Mouse (Mus musculus) embryo, embryonic 11 days (tissue): Measurements from ENCODE around the gene Gba.
"Not testable (repeated sequence)": the region's sequence is repeated elsewhere in the genome, so short reads cannot be mapped to it uniquely, and the experiment has no call there.

Experiments
- DNase-seq: peaks from one replicate; pipeline ENCODE4 v3.0.0-alpha.2; 2015

Gba gene

DNA sequence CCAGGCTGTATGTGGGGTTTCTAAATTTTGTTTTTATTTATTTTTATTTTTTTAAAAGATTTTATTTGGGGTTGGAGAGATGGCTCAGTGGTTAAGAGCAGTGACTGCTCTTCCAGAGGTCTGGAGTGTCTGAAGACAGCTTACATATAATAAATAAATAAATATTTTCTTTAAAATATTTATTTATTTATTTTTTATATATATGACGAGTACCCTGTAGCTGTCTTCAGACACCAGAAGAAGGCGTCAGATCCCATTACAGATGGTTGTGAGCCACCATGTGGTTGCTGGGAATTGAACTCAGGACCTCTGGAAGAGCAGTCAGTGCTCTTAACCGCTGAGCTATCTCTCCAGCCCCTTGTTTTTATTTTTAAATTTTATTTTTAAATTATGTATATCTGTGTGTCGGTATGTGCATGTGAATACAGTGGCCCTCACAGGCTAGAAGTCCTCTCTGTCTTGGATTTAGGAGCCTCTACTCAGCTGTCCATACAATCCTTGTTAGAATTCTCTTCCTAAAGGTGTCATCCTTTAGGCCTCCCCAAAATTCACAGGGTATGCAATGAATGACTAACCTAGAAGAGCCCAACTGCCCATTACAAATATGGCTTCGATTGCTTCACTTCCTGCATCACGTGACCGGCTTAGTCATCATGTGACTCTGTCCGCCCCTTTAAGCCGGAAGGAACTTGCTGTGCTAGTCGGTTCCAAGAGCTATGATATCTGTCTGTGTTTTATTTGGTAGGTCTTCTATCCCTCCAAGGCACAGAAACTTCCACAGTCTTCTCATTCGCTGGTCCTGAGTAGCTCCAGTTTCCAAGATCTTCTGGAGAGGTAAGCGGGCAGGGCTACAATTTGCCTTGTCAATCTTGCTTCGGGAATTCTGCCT lies at the start of gene Gba:
Gene Gba (plus strand): TSS at position 676 of the 889 bp plus-strand sequence.
- peak; percentile 93 for DNase-seq

DNA sequence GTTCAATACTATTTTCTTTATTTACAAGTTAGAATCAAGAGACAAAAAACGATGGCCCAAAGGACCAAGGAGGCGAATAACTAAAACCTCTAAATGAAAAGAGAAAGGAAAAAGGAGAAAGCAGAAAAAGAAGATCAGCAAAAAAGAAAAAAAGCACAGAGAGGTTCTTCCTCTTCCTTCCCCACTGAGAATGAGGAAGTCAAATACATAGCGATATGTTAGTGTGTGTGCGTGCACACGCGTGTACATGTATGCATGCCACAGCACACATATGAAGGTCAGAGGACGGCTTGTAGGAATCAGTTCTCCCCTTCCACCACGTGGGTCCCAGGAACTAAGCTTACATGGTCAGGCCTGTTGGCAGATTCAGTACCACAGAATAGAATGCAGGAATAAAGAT lies 45.8 kb upstream of the Gba start:
- no peak for DNase-seq

DNA sequence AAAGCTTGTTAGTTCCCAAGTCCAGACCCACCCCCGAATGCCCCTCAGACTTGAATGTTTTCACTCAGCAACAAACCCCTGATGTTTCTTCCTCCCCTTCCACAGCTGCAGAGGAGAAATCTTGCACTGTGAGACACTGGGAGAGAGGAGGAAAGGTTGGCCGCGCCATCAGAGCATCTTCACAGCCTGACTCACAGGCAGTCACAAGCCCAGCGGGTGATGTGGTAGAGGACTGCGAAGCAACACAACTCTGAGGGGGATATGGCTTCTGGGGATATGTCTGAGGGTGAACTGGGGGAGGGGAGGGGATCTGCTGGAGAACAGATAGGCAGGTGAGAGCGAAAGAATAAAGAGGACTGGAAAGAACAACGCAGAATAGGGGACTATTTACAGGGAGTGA lies 44.1 kb upstream of the Gba start:
- DNase-seq, result no peak

- peak; percentile 81 for DNase-seq
Measured at GRCm38 (mm10) chr3:89159211-89159610, 43.5 kb upstream of the Gba start.

DNA sequence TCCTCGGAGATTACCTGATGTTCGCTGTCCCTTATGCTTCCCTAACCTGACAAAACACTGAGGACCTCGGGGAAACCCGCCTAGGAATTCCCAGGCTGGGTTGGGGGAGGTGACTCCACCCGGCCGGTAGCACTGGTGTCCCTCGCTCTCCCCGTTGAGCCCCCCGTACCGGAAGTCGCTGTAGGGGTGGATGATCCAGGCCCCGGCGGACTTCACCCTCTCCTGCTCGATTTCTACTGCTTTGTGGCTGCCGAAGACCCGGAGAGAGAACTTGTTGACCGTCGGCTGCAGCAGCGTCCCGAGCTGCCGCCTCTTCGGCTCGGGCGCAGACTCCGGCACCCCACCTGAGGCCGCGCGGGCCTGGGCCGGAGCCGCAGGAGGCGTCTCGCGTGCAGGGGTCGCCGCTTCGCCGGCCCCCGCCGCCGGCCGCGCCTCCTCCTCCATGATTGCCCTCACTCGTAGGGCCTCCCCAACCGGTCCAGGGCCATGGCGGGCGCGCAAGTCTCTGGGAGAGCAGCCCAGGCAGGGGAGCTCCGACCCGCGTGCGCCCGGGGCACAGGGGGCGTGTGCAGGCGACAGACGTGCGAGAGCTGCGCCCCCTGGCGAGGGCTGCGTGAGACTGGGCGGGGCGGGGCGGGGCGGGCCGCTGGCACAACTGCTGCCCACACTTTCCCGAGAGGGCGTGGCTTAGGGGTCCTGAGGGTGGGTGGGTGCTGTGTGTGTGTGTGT lies 42.9 kb upstream of the Gba start, which contains the start of gene Hcn3:
Gene Hcn3 (minus strand): TSS at position 581 of the 729 bp plus-strand sequence.
- DNase-seq, result peak; percentile 92

DNA sequence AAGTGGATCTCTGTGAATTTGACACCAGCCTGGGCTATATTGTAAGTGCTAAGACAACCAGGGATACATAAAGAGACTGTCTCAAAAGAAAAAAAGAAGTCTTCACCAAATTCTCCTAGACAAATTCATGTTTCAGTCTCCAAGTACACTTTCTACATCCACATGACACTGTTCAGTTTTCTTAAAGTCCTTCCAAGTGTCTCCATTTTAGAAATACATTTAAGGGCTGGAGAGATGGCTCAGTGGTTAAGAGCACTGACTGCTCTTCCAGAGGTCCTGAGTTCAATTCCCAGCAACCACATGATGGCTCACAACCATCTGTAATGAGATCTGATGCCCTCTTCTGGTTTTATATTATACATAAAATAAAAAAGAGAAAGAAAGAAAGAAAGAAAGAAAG lies 41.5 kb upstream of the Gba start:
- not testable (repeated sequence) for DNase-seq

- DNase-seq, result no peak
Measured at GRCm38 (mm10) chr3:89161786-89162185, 40.9 kb upstream of the Gba start.

- no peak for DNase-seq
Measured at GRCm38 (mm10) chr3:89163123-89163522, 39.6 kb upstream of the Gba start.

- no peak for DNase-seq
Measured at GRCm38 (mm10) chr3:89163643-89164245, 39.0 kb upstream of the Gba start.

- DNase-seq, result peak; percentile 97
Measured at GRCm38 (mm10) chr3:89164506-89165267, 38.0 kb upstream of the Gba start, which contains the start of gene Clk2. Clk2 (plus strand) TSS chr3:89164795.

DNA sequence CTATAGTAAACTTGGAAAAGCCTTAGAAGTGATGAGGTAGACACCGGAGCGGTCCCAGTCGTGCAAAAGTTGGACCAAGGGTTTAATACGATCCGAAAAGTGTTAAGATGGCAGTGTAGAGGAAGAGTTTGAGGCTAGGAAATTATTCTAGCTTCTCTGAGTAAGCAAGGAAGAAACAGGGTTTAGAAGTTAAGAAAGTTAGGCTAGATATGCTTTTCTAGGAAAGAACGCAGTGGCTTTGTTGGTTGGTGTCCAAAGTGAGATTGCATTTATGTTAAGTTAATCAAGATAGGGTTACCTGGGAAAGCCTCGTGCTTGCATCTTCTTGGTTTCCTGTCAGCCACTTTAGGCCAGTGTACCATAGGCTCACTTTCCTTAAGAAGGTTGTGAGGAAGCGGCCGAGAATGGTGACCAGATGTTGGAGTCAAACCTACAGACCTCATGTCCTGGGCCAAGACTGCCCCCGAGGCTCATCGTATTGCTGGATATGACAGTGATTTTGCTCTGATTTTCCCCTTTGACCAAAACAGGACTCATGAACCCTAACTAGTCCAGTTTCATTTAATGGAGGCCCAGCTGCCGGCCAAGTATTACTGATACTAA lies 37.4 kb upstream of the Gba start:
- DNase-seq, result no peak

DNA sequence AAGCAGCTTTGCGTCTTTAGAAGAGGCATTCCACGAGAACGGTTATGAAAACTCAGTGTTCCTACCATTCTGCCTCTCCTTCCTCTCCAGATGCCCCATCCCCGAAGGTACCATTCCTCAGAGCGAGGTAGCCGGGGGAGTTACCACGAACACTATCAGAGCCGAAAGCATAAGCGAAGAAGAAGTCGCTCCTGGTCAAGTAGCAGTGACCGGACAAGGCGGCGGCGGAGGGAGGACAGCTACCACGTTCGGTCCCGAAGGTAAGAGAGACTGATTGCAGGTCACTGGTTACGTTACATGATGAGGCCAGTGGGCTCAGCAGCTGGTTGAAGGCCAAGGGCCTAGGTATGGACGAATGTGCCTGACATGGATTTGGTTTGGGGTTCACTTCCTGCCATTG lies 35.8 kb upstream of the Gba start:
- no peak for DNase-seq

DNA sequence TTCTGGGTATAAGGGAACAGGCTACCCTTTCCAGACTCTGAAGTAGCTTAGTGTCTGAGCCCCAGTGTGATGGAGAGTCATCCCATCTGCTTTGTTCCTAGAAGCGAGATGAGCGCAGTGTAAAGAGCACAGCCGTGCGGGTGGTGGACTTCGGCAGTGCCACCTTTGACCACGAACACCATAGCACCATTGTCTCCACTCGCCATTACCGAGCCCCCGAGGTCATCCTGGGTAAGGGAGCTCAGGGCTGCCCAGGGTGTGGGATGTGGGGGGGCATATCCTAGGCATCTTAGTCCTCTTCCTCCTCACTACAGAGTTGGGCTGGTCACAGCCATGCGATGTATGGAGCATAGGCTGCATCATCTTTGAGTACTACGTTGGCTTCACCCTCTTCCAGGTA lies 27.9 kb upstream of the Gba start:
- no peak for DNase-seq

- DNase-seq, result no peak
Measured at GRCm38 (mm10) chr3:89175544-89175943, 27.2 kb upstream of the Gba start.

GRCm38 (mm10) chr3:89176421-89176820 lies 26.3 kb upstream of the Gba start:
- no peak for DNase-seq

GRCm38 (mm10) chr3:89177242-89178106 lies 25.3 kb upstream of the Gba start, which contains the start of gene Scamp3:
Scamp3 (plus strand) TSS chr3:89177473.
- peak; percentile 95 for DNase-seq

DNA sequence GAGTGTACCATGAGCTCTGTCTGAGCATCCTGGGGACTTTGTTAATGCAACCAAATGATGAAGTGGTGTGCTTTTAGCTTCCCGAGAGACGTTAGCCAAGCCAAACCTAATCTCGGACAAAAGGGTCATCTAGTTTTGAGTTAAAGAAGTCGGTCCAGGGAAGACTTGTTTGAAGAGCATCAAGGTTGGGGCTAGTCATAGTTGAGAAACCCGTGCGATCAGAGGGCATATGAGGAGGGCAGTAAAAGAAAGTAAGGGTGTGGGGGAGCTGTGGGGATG lies 24.7 kb upstream of the Gba start:
- no peak for DNase-seq

DNA sequence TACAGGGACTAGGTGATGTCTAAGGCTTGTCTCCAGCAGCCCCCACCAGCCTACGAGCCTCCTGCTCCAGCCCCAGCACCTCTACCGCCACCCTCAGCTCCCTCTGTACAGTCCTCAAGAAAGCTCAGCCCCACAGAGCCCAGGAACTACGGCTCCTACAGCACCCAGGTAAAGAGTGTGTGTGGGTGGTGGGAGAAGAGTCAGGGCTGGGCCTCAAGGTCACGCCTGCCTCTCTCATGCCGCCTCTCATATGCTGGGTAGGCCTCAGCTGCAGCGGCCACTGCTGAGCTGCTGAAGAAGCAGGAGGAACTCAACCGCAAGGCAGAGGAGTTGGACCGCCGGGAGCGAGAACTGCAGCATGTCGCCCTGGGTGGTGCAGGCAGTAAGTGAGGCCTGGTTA lies 23.7 kb upstream of the Gba start:
- no peak for DNase-seq

- DNase-seq, result no peak
Measured at GRCm38 (mm10) chr3:89181749-89182500, 20.8 kb upstream of the Gba start.

GRCm38 (mm10) chr3:89182531-89183057 lies 20.1 kb upstream of the Gba start:
- no peak for DNase-seq
